8 mouse cellular contexts compared by ENCODE assay signal in genomic region chr10:127599779-127600541, GRCm38 (mm10). TPM values are rescaled to one million over a fixed set of nuclear protein-coding genes. Genes with fewer than 3 reads are reported as not detected.
DNase-seq lines count a peak whose midpoint lies in the region; TF ChIP-seq lines count a peak whose summit lies in the region.

No protein-coding gene starts in this region.

- no peaks in the 10 kb centered on the region for H3K36me3 ChIP-seq in kidney, adult 2 months (ENCODE audit: control insufficient read depth, insufficient read depth, low read length)

- no peaks in the 10 kb centered on the region for H3K27me3 ChIP-seq in kidney, adult 2 months (replicated peaks; ENCODE audit: control insufficient read depth, insufficient read depth, low read length)

- no peak for TF ChIP-seq CTCF in kidney, adult 2 months (conservative IDR thresholded peaks at IDR 0.05; ENCODE audit: insufficient read depth, insufficient read length, low read depth, low read length)
- TF ChIP-seq CTCF in bone marrow macrophage, adult 2 months (IDR thresholded peaks at IDR 0.05; ENCODE audit: low read depth, low read length), result no peak

- peak overlapping the region; percentile 32; the same call in 1 of the 2 replicates for H3K27ac ChIP-seq in kidney, adult 2 months (ENCODE audit: insufficient read depth, low read depth, low read length)
- H3K27ac ChIP-seq in bone marrow macrophage, adult 2 months (ENCODE audit: insufficient read depth, low read depth, low read length), result peak overlapping the region; percentile 100

- DNase-seq in kidney, adult 2 months, result peak; percentile 59
- no peak for DNase-seq in kidney, adult 18-20 months
- peak; percentile 82 to 93 for DNase-seq in heart, adult 18-20 months
- DNase-seq in kidney, adult 9 months, result peak; percentile 41
- peak; percentile 90 for DNase-seq in lung, postnatal 10 days
- no peak for DNase-seq in yolk sac, embryonic 10.5 days (ENCODE audit: low spot score)
- no peak for DNase-seq in natural killer cell, adult 2 months (ENCODE audit: low spot score in 2 of 2)

- TF ChIP-seq POLR2A in kidney, adult 2 months (IDR thresholded peaks at IDR 0.05; ENCODE audit: low read depth, low read length), result no peak
- TF ChIP-seq POLR2A in bone marrow macrophage, adult 2 months (IDR thresholded peaks at IDR 0.05; ENCODE audit: borderline replicate concordance, low read depth, low read length), result no peak

- no peak overlapping the region for H3K4me3 ChIP-seq in kidney, adult 2 months (ENCODE audit: insufficient read depth, low read depth, low read length)
- H3K4me3 ChIP-seq in bone marrow macrophage, adult 2 months (ENCODE audit: insufficient read depth, low read length), result no peak overlapping the region

- peaks cover 3% of the 10 kb centered on the region; the same call in 1 of the 2 replicates for H3K4me1 ChIP-seq in kidney, adult 2 months (ENCODE audit: control insufficient read depth, insufficient read depth, low read length)
- H3K4me1 ChIP-seq in bone marrow macrophage, adult 2 months (ENCODE audit: control insufficient read depth, insufficient read depth, low read length), result peaks cover 86% of the 10 kb centered on the region

- 56% methylated on average over 17 of the region's 17 CpGs for WGBS in kidney, adult 2 months

RNA-seq across cellular contexts. Expression of gene Lrp1, which starts 21.0 kb away (rescaled TPM):
- 55.3 and 57.8 TPM in 2 replicates for polyA plus RNA-seq in kidney, adult 2 months (2012; rRNA removed)
- 361 and 418 TPM in 2 replicates for polyA plus RNA-seq in bone marrow macrophage, adult 2 months (2012; ENCODE audit: insufficient read depth, insufficient read length, missing spikeins)
- total RNA-seq in heart, adult 18-20 months (2021), result 10 to 100 TPM; 65.2 to 69.7 TPM

RNA-seq across cellular contexts. Expression of gene Stat6, which starts 42.8 kb away (rescaled TPM):
- 70.2 and 72.1 TPM in 2 replicates for polyA plus RNA-seq in kidney, adult 2 months (2012; rRNA removed)
- polyA plus RNA-seq in bone marrow macrophage, adult 2 months (2012; ENCODE audit: insufficient read depth, insufficient read length, missing spikeins), result 128 and 144 TPM in 2 replicates
- 10 to 100 TPM; 45.2 to 45.7 TPM for total RNA-seq in heart, adult 18-20 months (2021)

Comparison
In these comparisons a context has a peak if more than half of its experiments do, and no peak if none do; other contexts are left out.
1. DNase-seq: peak in kidney, adult 2 months (single experiment), heart, adult 18-20 months (2 of 2), kidney, adult 9 months (single experiment) and lung, postnatal 10 days (single experiment); none in kidney, adult 18-20 months (single experiment), yolk sac, embryonic 10.5 days (single experiment) and natural killer cell, adult 2 months (0 of 2).